Mouse (Mus musculus) forebrain, embryonic 11.5 days (tissue): ENCODE data around the gene Rhobtb1. TPM values are rescaled to one million over a fixed set of nuclear protein-coding genes. Genes with fewer than 3 reads are reported as not detected.
A peak's percentile ranks its signal among the peaks of the same experiment; 100 is the strongest.

Source experiments
- ATAC-seq: fragments of 200-750 bp; cut with Nextera tagmentation; replicated peaks from 2 replicates; pipeline ENCODE4 v1.8.0; 2017; ENCODE audit warnings: moderate TSS enrichment; ENCODE audit not compliant: low FRiP score
- DNase-seq: peaks from one replicate; pipeline ENCODE4 v3.0.0-alpha.2; 2017; ENCODE audit warnings: low spot score
- H3K27ac ChIP-seq: fragments of 300-500 bp; sonication (generic); 2 replicates; pipeline ENCODE4 v1.5.1; 2014; ENCODE audit warnings: low read depth, low read length
- H3K27me3 ChIP-seq: fragments of 300-500 bp; sonication (generic); 2 replicates; pipeline ENCODE4 v1.6.1; 2014; ENCODE audit warnings: mild to moderate bottlenecking, low read length, mixed read lengths; ENCODE audit not compliant: control insufficient read depth, insufficient read depth
- H3K36me3 ChIP-seq: fragments of 300-500 bp; sonication (generic); 2 replicates; pipeline ENCODE4 v1.6.1; 2014; ENCODE audit warnings: mild to moderate bottlenecking, low read length, moderate library complexity, mixed read lengths; ENCODE audit not compliant: control insufficient read depth, insufficient read depth
- H3K4me1 ChIP-seq: fragments of 300-500 bp; sonication (generic); replicated peaks from 2 replicates; pipeline ENCODE4 v1.6.1; 2014; ENCODE audit warnings: low read length, mixed read lengths; ENCODE audit not compliant: control insufficient read depth, insufficient read depth
- H3K4me2 ChIP-seq: fragments of 300-500 bp; sonication (generic); 2 replicates; pipeline ENCODE4 v1.6.1; 2014; ENCODE audit warnings: low read depth, mild to moderate bottlenecking, low read length, moderate library complexity, mixed read lengths; ENCODE audit not compliant: severe bottlenecking
- H3K4me3 ChIP-seq: fragments of 300-500 bp; sonication (generic); 2 replicates; pipeline ENCODE4 v1.5.1; 2014; ENCODE audit warnings: low read depth, low read length
- H3K9ac ChIP-seq: fragments of 300-500 bp; sonication (generic); 2 replicates; pipeline ENCODE4 v1.6.1; 2014; ENCODE audit warnings: low read length
- H3K9me3 ChIP-seq: fragments of 300-500 bp; sonication (generic); 2 replicates; pipeline ENCODE4 v1.6.1; 2016; ENCODE audit warnings: low read length, mixed read lengths; ENCODE audit not compliant: control insufficient read depth
- WGBS: fragments of 180-500 bp; shearing (Covaris S2); extraction: QIAGEN DNeasy Blood & Tissue Kit; methylation state at CpG from one replicate; pipeline ENCODE4 v1.1.7; 2014; 5-methylcytosine and 5-hydroxymethylcytosine counted together
- polyA plus RNA-seq: library from polyadenylated mRNA; unstranded; fragments of >200 nt; fragmentation: Nextera tagmentation; extraction: Ambion mirVana; gene quantifications from 2 replicates; pipeline ENCODE4 v1.2.1, GENCODE M21; 2014

Rhobtb1 gene
- polyA plus RNA-seq, 1 experiment from 2014 or later = 15.6 TPM

DNA sequence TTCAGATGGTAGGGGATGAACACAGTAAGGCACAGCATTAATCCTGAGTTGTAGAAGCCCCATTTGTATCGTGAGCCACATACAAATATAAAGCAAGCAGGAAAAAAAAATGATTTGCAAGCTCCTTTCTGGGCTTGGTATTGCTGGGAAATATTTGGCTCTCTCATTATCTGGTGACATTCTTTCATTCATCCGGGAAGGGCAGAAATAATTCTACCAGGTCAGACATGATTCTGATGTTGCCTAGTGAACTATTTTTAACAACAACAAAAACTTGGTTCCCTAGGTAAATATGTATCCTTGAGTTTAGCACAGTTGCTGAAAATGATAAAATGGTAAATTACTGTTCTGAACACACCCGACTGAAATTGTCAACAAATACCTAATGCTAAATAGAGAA lies 21.2 kb downstream of the Rhobtb1 start:
- no peak overlapping the region for H3K4me3 ChIP-seq
- no peak overlapping the region for H3K27ac ChIP-seq
- DNase-seq = no peak
- H3K9ac ChIP-seq = no peak overlapping the region
- WGBS = 91% methylated on average over 3 of the region's 3 CpGs
- no peak overlapping the region for H3K4me2 ChIP-seq
- no peaks in the 10 kb centered on the region for H3K27me3 ChIP-seq
- H3K36me3 ChIP-seq = no peaks in the 10 kb centered on the region
- ATAC-seq = no peak
- no peaks in the 10 kb centered on the region for H3K4me1 ChIP-seq
- H3K9me3 ChIP-seq = no peaks in the 10 kb centered on the region

DNA sequence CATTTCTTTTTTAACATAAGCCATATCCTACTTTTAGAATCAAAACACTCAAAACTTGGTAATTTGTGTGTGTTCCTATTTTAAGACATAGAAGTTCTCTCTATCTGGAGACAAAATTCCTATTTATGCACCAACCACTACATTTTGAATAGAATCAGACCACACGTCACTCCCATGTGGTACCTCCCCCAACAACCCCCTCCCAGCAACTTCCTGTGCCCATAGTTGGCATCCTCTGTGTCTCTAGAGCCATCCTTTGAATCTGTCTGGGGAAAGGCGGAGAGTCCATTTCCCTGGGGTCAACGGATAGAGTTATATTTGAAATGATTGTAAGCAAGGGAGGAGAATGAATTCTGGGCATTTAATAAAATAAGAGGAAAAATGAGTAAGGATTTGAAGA lies 24.9 kb downstream of the Rhobtb1 start:
- no peaks in the 10 kb centered on the region for H3K4me1 ChIP-seq
- no peak for ATAC-seq
- H3K9ac ChIP-seq = no peak overlapping the region
- peaks cover 2% of the 10 kb centered on the region; the same call in 1 of the 2 replicates for H3K9me3 ChIP-seq
- H3K4me3 ChIP-seq = no peak overlapping the region
- H3K36me3 ChIP-seq = no peaks in the 10 kb centered on the region
- H3K27me3 ChIP-seq = no peaks in the 10 kb centered on the region
- no peak overlapping the region for H3K4me2 ChIP-seq
- no peak overlapping the region for H3K27ac ChIP-seq
- WGBS = 85% methylated on average over 3 of the region's 3 CpGs
- no peak for DNase-seq

- no peaks in the 10 kb centered on the region for H3K4me1 ChIP-seq
- WGBS = 91% methylated on average over 1 of the region's 1 CpGs
- H3K36me3 ChIP-seq = no peaks in the 10 kb centered on the region
- DNase-seq = no peak
- H3K4me3 ChIP-seq = no peak overlapping the region
- H3K9me3 ChIP-seq = peaks cover 2% of the 10 kb centered on the region; the same call in 1 of the 2 replicates
- no peak overlapping the region for H3K9ac ChIP-seq
- H3K4me2 ChIP-seq = no peak overlapping the region
- no peak for ATAC-seq
- H3K27ac ChIP-seq = no peak overlapping the region
- H3K27me3 ChIP-seq = no peaks in the 10 kb centered on the region
Measured at GRCm38 (mm10) chr10:69179341-69179740, 28.1 kb downstream of the Rhobtb1 start.

GRCm38 (mm10) chr10:69180997-69181396 lies 29.8 kb downstream of the Rhobtb1 start:
- Histone ChIP-seq H3K4me2 (no peak overlapping the region), H3K27ac (no peak overlapping the region), H3K9me3 (peaks cover 2% of the 10 kb centered on the region; the same call in 1 of the 2 replicates), H3K9ac (no peak overlapping the region), H3K4me3 (no peak overlapping the region), H3K36me3 (no peaks in the 10 kb centered on the region), H3K4me1 (no peaks in the 10 kb centered on the region), H3K27me3 (no peaks in the 10 kb centered on the region)
- DNase-seq (no peak), ATAC-seq (no peak)
- 87% methylated on average over 3 of the region's 3 CpGs for WGBS

- DNase-seq (no peak), ATAC-seq (no peak; the same call in 1 of the 2 replicates)
- H3K36me3 ChIP-seq = no peaks in the 10 kb centered on the region
- WGBS = 93% methylated on average over 4 of the region's 4 CpGs
- no peak overlapping the region for H3K4me3 ChIP-seq
- H3K27me3 ChIP-seq = no peaks in the 10 kb centered on the region
- no peaks in the 10 kb centered on the region for H3K9me3 ChIP-seq
- H3K27ac ChIP-seq = no peak overlapping the region
- no peak overlapping the region for H3K4me2 ChIP-seq
- no peaks in the 10 kb centered on the region for H3K4me1 ChIP-seq
- H3K9ac ChIP-seq = no peak overlapping the region
Measured at GRCm38 (mm10) chr10:69184903-69185302, 33.7 kb downstream of the Rhobtb1 start.

- Histone ChIP-seq H3K27ac (no peak overlapping the region), H3K9me3 (no peaks in the 10 kb centered on the region), H3K9ac (no peak overlapping the region), H3K4me3 (no peak overlapping the region), H3K27me3 (no peaks in the 10 kb centered on the region), H3K4me1 (no peaks in the 10 kb centered on the region), H3K36me3 (no peaks in the 10 kb centered on the region), H3K4me2 (no peak overlapping the region)
- ATAC-seq (no peak), DNase-seq (no peak)
- WGBS = 80% methylated on average over 4 of the region's 4 CpGs
Measured at GRCm38 (mm10) chr10:69185431-69185830, 34.2 kb downstream of the Rhobtb1 start.

- no peak overlapping the region for H3K27ac ChIP-seq
- DNase-seq (peak; percentile 80), ATAC-seq (peak; percentile 82)
- H3K4me3 ChIP-seq = peak overlapping the region; percentile 24; the same call in 1 of the 2 replicates
- H3K4me2 ChIP-seq = peak overlapping the region; percentile 45; the same call in 1 of the 2 replicates
- H3K27me3 ChIP-seq = no peaks in the 10 kb centered on the region
- H3K9me3 ChIP-seq = no peaks in the 10 kb centered on the region
- WGBS = 34% methylated on average over 21 of the region's 21 CpGs
- no peaks in the 10 kb centered on the region for H3K4me1 ChIP-seq
- H3K9ac ChIP-seq = no peak overlapping the region
- no peaks in the 10 kb centered on the region for H3K36me3 ChIP-seq
Measured at GRCm38 (mm10) chr10:69185894-69186893, 35.0 kb downstream of the Rhobtb1 start.

DNA sequence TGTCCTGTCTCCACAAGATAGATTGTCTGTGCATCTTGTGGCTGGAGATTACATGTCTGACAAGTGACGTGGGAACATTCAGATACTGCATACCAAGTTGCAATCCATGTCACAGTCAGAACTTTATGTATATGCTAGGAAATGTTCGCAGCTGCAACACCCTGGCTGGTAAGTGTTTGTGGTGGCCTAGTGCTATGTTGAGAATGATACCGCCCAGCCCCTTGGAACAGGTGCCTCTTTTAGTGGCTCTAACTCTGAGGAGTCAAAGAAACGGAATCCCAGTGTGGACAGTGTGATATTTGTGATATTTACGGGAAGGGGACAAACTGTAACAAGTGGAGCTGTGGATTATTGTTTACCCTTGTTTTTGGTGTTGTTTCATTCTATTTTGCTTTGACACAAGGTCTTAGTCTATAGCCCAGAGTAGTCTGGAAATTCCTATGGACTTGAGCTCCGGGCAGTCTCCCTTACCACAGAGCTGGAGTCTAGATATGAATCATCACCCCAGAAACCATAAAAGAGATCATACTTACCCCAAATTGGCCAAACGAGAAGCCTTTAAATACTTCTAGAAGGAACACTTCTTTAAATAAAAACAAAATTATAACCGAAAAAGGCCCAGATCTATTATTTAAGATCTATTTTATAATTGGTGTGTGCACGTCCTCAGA lies 36.7 kb downstream of the Rhobtb1 start:
- Histone ChIP-seq H3K4me3 (no peak overlapping the region), H3K9me3 (no peaks in the 10 kb centered on the region), H3K9ac (no peak overlapping the region), H3K27me3 (no peaks in the 10 kb centered on the region), H3K4me1 (no peaks in the 10 kb centered on the region), H3K4me2 (no peak overlapping the region), H3K36me3 (no peaks in the 10 kb centered on the region), H3K27ac (no peak overlapping the region)
- 87% methylated on average over 9 of the region's 9 CpGs for WGBS
- ATAC-seq (no peak), DNase-seq (no peak)
